Mouse (Mus musculus) C2C12 (cell line): Measurements from ENCODE around the gene Lingo3.

Experiments used
- CTCF ChIP-seq: IDR thresholded peaks from one replicate; pipeline ENCODE4 v1.5.1; 2011; ENCODE audit not compliant: control insufficient read depth, insufficient read depth, insufficient read length
- FOSL1 ChIP-seq: IDR thresholded peaks from one replicate; pipeline ENCODE4 v1.8.0; 2011; ENCODE audit warnings: mild to moderate bottlenecking, low read length; ENCODE audit not compliant: poor library complexity, insufficient read depth, severe bottlenecking
- USF1 ChIP-seq: IDR thresholded peaks from one replicate; pipeline ENCODE4 v1.6.1; 2011; ENCODE audit warnings: low read depth, mild to moderate bottlenecking, control low read depth, moderate library complexity

DNA sequence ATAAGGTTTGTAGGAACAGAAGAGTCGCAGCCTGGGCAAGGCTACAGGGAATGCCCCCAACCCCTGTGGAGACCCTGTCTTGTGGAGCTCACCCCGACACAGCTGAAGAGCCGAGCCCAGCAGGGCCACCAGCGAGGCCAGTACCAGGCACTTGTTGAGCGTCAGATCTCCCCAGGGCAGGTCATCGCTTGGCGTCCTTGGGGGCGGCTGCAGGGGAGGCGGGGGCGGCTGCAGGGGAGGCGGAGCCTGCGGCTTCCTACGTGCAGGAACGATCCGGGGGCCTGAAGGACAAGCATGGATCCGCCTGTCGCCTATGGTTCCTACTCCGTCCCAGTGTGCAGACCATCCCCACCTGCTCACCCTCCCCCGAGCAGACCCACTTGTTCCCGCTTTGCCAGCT, 33.8 kb downstream of the Lingo3 start:
- TF ChIP-seq CTCF: no peak
- TF ChIP-seq USF1: no peak
- TF ChIP-seq FOSL1: no peak
